Mouse (Mus musculus) lung, postnatal 0 days (tissue): ENCODE results near the gene Ap1m1. TPM values are rescaled to one million over a fixed set of nuclear protein-coding genes. Genes with fewer than 3 reads are reported as not detected.
A peak's percentile ranks its signal among the peaks of the same experiment; 100 is the strongest.

ENCODE experiments used
- ATAC-seq: fragments of 200-750 bp; cut with Nextera tagmentation; 2 replicates; pipeline ENCODE4 v1.8.0; 2017; ENCODE audit warnings: moderate library complexity
- DNase-seq: peaks from one replicate; pipeline ENCODE4 v3.0.0-alpha.2; 2016; ENCODE audit warnings: low spot score
- H3K27ac ChIP-seq: fragments of 300-500 bp; sonication (generic); 2 replicates; pipeline ENCODE4 v1.5.1; 2014; ENCODE audit warnings: antibody characterized with exemption, mild to moderate bottlenecking, low read length, mixed read lengths
- H3K27me3 ChIP-seq: fragments of 300-500 bp; sonication (generic); replicated peaks from 2 replicates; pipeline ENCODE4 v1.6.1; 2014; ENCODE audit warnings: low read length, mixed read lengths; ENCODE audit not compliant: insufficient read depth
- H3K36me3 ChIP-seq: fragments of 300-500 bp; sonication (generic); 2 replicates; pipeline ENCODE4 v1.6.1; 2014; ENCODE audit warnings: low read length, mixed read lengths; ENCODE audit not compliant: insufficient read depth
- H3K4me1 ChIP-seq: fragments of 300-500 bp; sonication (generic); 2 replicates; pipeline ENCODE4 v1.6.1; 2014; ENCODE audit warnings: antibody characterized with exemption, low read depth, low read length, mixed read lengths; ENCODE audit not compliant: insufficient read depth
- H3K4me2 ChIP-seq: fragments of 300-500 bp; sonication (generic); replicated peaks from 2 replicates; pipeline ENCODE4 v1.6.1; 2014; ENCODE audit warnings: low read depth, mild to moderate bottlenecking, low read length, moderate library complexity, mixed read lengths
- H3K4me3 ChIP-seq: fragments of 300-500 bp; sonication (generic); 2 replicates; pipeline ENCODE4 v1.5.1; 2014; ENCODE audit warnings: low read depth, low read length
- H3K9ac ChIP-seq: fragments of 300-500 bp; sonication (generic); replicated peaks from 2 replicates; pipeline ENCODE4 v1.6.1; 2014; ENCODE audit warnings: low read depth, mild to moderate bottlenecking
- H3K9me3 ChIP-seq: fragments of 300-500 bp; sonication (generic); 2 replicates; pipeline ENCODE4 v1.6.1; 2016; ENCODE audit warnings: low read length, mixed read lengths
- CTCF ChIP-seq: IDR thresholded peaks from 2 replicates; pipeline ENCODE4 v1.5.1; 2016; ENCODE audit warnings: antibody characterized with exemption, mild to moderate bottlenecking
- EP300 ChIP-seq: IDR thresholded peaks from 2 replicates; pipeline ENCODE4 v1.6.1; 2016; ENCODE audit warnings: antibody characterized with exemption, mild to moderate bottlenecking, control low read depth
- WGBS: fragments of 180-500 bp; shearing (Covaris S2); extraction: QIAGEN DNeasy Blood & Tissue Kit; methylation state at CpG from one replicate; pipeline ENCODE4 v1.1.7; 2014; 5-methylcytosine and 5-hydroxymethylcytosine counted together
- polyA plus RNA-seq: library from polyadenylated mRNA; unstranded; fragments of >200 nt; fragmentation: Nextera tagmentation; extraction: Ambion mirVana; gene quantifications from 2 replicates; pipeline ENCODE4 v1.2.1, GENCODE M21; 2015

Ap1m1 gene
- polyA plus RNA-seq, 1 experiment from 2014 or later, result 68.2 TPM

GRCm38 (mm10) chr8:72301497-72301896, 61.7 kb downstream of the Ap1m1 start:
- Histone ChIP-seq H3K9ac (no peak overlapping the region), H3K27me3 (no peaks in the 10 kb centered on the region), H3K4me2 (no peak overlapping the region), H3K36me3 (no peaks in the 10 kb centered on the region), H3K27ac (no peak overlapping the region), H3K4me3 (no peak overlapping the region), H3K9me3 (no peaks in the 10 kb centered on the region), H3K4me1 (peaks cover 4% of the 10 kb centered on the region; the same call in 1 of the 2 replicates)
- no peak for TF ChIP-seq CTCF
- no peak for TF ChIP-seq EP300
- no peak for DNase-seq
- WGBS, result 80% methylated on average over 5 of the region's 5 CpGs
- ATAC-seq, result no peak

DNA sequence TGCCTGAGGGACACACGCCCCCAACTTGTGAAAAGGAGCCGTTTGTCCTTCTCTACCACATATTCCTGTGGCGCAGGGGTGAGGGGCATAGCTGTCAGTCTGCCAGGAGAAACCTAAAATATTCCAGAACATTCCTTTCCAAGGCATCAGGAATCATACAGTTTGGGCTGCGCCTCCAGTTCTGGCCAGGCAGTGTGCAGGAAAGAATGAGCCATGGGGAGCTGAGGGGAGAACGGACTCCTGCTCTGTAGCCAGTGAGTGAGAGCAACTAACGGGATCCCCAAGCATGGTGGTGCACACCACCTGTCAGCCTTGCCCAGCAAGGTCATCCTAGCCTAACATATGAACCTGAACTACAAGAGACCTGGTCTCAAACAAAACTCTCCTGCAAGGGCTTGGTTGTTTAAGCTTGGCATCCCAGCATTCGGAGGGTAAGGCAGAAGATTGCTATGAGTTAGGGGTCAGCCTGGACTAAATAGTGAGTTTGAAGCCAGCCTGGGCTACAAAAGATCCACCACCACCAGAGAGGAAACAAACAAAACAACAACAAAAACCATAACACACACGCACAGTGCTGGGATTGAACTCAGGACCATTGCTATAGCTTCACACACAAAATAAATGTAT, 63.3 kb downstream of the Ap1m1 start:
- WGBS, result 45% methylated on average over 8 of the region's 8 CpGs
- no peaks in the 10 kb centered on the region for H3K27me3 ChIP-seq
- peaks cover 4% of the 10 kb centered on the region; the same call in 1 of the 2 replicates for H3K4me1 ChIP-seq
- no peak overlapping the region; the same call in 1 of the 2 replicates for H3K4me2 ChIP-seq
- DNase-seq (peak; percentile 24), ATAC-seq (peak; percentile 18; the same call in 1 of the 2 replicates)
- no peaks in the 10 kb centered on the region for H3K36me3 ChIP-seq
- no peak overlapping the region for H3K4me3 ChIP-seq
- peak overlapping the region; percentile 84 for H3K27ac ChIP-seq
- H3K9ac ChIP-seq, result no peak overlapping the region
- no peak for TF ChIP-seq CTCF
- TF ChIP-seq EP300, result no peak
- no peaks in the 10 kb centered on the region for H3K9me3 ChIP-seq

DNA sequence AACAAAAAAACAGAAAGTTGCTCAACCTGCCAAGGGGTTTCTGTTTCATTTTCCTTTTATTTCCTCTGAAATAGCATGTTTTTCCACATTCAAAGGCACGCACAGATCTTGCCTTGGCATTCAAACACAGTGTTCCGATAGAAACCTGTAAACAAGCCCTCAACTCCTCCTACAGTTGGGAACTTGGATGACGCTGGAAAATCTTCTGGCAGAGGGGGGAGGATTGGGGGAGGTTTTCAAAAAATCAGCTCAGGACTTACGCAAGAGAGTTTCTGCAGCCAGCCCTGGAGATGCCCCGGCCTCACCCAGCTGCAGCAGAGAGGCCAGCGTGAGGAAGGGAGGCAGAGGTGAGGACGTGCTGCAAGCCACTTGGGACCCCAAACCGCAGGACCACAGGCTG, 63.8 kb downstream of the Ap1m1 start:
- no peak overlapping the region for H3K9ac ChIP-seq
- 18% methylated on average over 8 of the region's 8 CpGs for WGBS
- peak; percentile 92 for ATAC-seq
- H3K27ac ChIP-seq, result peak overlapping the region; percentile 84
- peaks cover 4% of the 10 kb centered on the region; the same call in 1 of the 2 replicates for H3K4me1 ChIP-seq
- DNase-seq, result peak; percentile 97
- TF ChIP-seq CTCF (peak; percentile 42), EP300 (peak; percentile 99)
- H3K9me3 ChIP-seq, result no peaks in the 10 kb centered on the region
- no peak overlapping the region for H3K4me3 ChIP-seq
- H3K4me2 ChIP-seq, result no peak overlapping the region; the same call in 1 of the 2 replicates
- H3K36me3 ChIP-seq, result no peaks in the 10 kb centered on the region
- no peaks in the 10 kb centered on the region for H3K27me3 ChIP-seq

GRCm38 (mm10) chr8:72305210-72305905, 65.5 kb downstream of the Ap1m1 start, which contains the start of gene Gm10282:
TSS of gene Gm10282 (minus strand) at chr8:72305260.
- WGBS, result 68% methylated on average over 12 of the region's 16 CpGs
- H3K27me3 ChIP-seq, result no peaks in the 10 kb centered on the region
- no peak within 1 kb of the TSS for H3K9ac ChIP-seq
- no peak within 1 kb of the TSS for H3K4me3 ChIP-seq
- ATAC-seq, result no peak
- no peaks in the 10 kb centered on the region for H3K9me3 ChIP-seq
- no peaks in the 10 kb centered on the region for H3K36me3 ChIP-seq
- no peak for TF ChIP-seq CTCF
- TF ChIP-seq EP300, result no peak
- no peak within 1 kb of the TSS for H3K4me2 ChIP-seq
- DNase-seq, result no peak
- peaks cover 4% of the 10 kb centered on the region; the same call in 1 of the 2 replicates for H3K4me1 ChIP-seq
- H3K27ac ChIP-seq, result no peak within 1 kb of the TSS

- no peaks in the 10 kb centered on the region for H3K36me3 ChIP-seq
- WGBS, result 55% methylated on average over 5 of the region's 5 CpGs
- TF ChIP-seq EP300 (no peak), CTCF (no peak)
- no peak overlapping the region for H3K4me2 ChIP-seq
- H3K27me3 ChIP-seq, result no peaks in the 10 kb centered on the region
- H3K4me1 ChIP-seq, result peaks cover 4% of the 10 kb centered on the region; the same call in 1 of the 2 replicates
- H3K9me3 ChIP-seq, result no peaks in the 10 kb centered on the region
- ATAC-seq, result no peak
- no peak overlapping the region for H3K27ac ChIP-seq
- DNase-seq, result no peak
- H3K9ac ChIP-seq, result no peak overlapping the region
- no peak overlapping the region for H3K4me3 ChIP-seq
Observed at GRCm38 (mm10) chr8:72306913-72307312, 67.1 kb downstream of the Ap1m1 start.

Other genes starting within 250 kb of the Ap1m1 start
- 9.4 and 11.2 TPM in 2 replicates for gene Cyp4f18, start 230.4 kb upstream of the Ap1m1 start, polyA plus RNA-seq
- not detected in 2 replicates for gene Olfr372, start 198.8 kb upstream of the Ap1m1 start, polyA plus RNA-seq
- not detected in 2 replicates for gene Olfr373, start 156.8 kb upstream of the Ap1m1 start, polyA plus RNA-seq
- not detected in 2 replicates for gene Olfr374, start 133.0 kb upstream of the Ap1m1 start, polyA plus RNA-seq
- gene Tpm4, start 105.0 kb upstream of the Ap1m1 start, polyA plus RNA-seq, result 585 and 648 TPM in 2 replicates
- 67.3 and 68.0 TPM in 2 replicates for gene Rab8a, start 78.8 kb upstream of the Ap1m1 start, polyA plus RNA-seq
- 0.46 and 0.78 TPM in 2 replicates for gene Hsh2d, start 50.4 kb upstream of the Ap1m1 start, polyA plus RNA-seq
- 0.17 and 0.25 TPM in 2 replicates for gene Cib3, start 27.2 kb upstream of the Ap1m1 start, polyA plus RNA-seq
- gene Gm11034, start 26.4 kb upstream of the Ap1m1 start, polyA plus RNA-seq, result not detected in 2 replicates
- 63.7 and 69.3 TPM in 2 replicates for gene Fam32a, start 20.3 kb upstream of the Ap1m1 start, polyA plus RNA-seq
- 5.7 and 6.1 TPM in 2 replicates for gene Gm10282, start 65.2 kb downstream of the Ap1m1 start, polyA plus RNA-seq
- 65.3 and 74.1 TPM in 2 replicates for gene Klf2, start 79.0 kb downstream of the Ap1m1 start, polyA plus RNA-seq
- gene Eps15l1, start 181.4 kb downstream of the Ap1m1 start, polyA plus RNA-seq, result 25.6 and 25.9 TPM in 2 replicates
- 1.0 and 1.2 TPM in 2 replicates for gene Calr3, start 203.9 kb downstream of the Ap1m1 start, polyA plus RNA-seq
- gene 1700030K09Rik, start 203.9 kb downstream of the Ap1m1 start, polyA plus RNA-seq, result 7.9 and 9.0 TPM in 2 replicates
- gene Cherp, start 235.2 kb downstream of the Ap1m1 start, polyA plus RNA-seq, result 17.3 and 18.8 TPM in 2 replicates